Mouse (Mus musculus) frontal cortex, postnatal 10 days (tissue): Measurements from ENCODE around the gene Gm45062.

Experiments
- DNase-seq, 2 experiments: peaks; one replicate each; pipeline ENCODE4 v3.0.0; 2022; ENCODE audit warnings: low spot score in 2 of 2, mixed read lengths in 1 of 2

The Gm45062 gene

DNA sequence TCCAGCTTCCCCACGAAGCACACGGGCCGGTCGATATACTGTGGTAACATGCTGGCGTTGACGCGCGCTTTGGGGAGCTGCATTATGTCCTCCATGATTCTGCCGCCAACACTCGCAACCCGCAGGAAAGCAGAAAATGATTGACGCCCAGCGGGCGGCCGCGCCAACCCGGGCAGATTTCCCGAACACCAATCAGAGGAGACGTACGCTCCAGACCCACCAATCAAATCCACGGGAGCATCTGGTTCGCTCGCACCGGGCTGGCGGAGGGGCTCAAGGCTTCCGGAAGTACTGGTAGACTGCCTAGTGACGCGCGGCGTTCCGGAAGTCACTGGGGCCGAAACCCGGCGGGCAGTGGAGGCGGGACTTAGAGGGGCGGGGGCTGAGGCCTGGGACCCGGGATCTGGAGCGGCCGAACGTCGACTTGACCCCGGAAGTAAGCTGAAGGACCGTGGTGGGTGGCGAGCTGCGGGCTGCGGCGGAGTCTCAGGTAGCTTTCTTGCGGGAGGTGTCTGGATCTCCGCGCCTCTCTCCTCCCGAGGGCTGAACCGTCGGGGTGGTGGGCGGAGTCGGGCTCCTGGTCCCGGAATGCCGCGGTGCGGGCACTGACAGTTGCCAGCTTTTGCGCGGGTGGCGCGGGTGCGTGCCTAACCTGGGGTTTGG, at the start of gene Gm45062, which contains the start of the genes Rpa3 and Umad1:
Gene Gm45062, plus strand, starts transcription at position 447 of the 663 bp plus-strand sequence.
Gene Rpa3, minus strand, starts transcription at position 170 of the 663 bp plus-strand sequence.
Gene Umad1, plus strand, starts transcription at position 285 of the 663 bp plus-strand sequence.
- peak; percentile 97 for DNase-seq

DNA sequence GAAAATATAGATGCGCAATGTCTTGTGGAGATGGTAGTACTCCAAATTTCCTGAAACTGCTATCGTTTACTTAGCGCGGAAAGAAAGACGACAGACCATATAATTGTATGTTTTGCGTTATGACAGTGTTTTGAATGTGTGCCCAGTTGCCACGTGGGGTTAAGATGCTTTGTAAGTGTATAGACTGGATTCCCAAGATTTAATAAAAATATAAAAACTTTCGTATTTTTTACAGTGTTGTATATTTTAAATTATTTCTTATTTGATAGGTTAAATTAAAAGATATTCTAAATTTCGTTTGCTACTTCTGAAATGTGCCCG, 49.4 kb upstream of the Gm45062 start:
- DNase-seq, result no peak

DNA sequence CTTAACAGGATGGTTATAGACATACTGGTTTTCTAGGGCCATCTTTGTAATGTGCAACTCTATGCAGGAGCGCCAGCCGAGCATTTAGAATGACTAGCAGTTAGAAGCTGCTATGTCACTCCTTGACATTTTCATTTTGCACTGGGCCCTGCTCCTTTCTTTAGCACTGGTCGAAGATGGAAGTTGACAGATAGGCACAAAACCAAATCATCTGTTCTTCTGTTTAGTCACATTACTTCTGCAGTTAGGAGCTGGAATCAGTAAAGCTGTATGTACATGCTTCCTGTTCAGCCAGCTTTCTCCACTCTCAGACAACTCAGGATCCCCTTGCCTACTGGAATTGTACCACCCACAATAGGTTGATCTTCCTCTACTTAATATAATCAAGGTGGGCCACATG, 48.6 kb upstream of the Gm45062 start:
- DNase-seq, result no peak

DNA sequence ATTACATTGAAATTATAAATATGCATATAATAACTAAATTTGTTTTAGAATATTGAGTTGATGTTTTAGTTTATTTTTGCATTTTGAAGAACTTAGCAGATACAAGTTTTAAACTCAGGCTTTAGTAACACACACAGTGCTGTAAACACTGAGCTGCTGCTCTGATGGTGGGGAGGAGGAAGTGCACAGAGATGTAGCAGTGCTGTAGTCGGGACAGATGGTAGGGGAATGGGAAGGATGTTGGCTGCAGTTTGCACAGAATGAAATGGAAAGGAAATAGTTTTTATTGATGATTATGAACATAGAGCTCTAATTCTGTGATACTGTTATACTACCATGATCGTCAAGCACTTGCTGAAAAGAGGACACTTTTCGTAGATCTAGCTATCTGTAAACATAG, 32.2 kb upstream of the Gm45062 start:
- DNase-seq, result no peak

DNA sequence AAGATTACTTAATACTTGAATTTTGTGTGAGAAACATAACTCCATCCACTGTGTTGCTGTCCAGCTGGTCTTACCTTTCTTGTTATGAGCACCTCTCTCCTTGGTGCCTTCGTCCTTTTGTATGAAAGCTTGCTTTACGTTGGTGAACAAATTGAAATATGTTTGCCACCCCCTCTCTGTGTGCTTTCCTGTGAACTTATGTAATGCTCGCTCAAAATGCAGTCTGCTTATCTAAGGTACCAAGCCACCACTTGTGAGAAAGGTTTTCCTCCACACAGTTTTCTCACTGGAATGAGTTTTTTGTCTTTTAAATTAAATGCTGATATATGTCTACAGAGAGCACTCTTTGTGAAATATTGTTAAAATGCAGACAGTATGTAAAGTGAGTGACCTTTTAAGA, 30.7 kb upstream of the Gm45062 start:
- DNase-seq, result no peak

DNA sequence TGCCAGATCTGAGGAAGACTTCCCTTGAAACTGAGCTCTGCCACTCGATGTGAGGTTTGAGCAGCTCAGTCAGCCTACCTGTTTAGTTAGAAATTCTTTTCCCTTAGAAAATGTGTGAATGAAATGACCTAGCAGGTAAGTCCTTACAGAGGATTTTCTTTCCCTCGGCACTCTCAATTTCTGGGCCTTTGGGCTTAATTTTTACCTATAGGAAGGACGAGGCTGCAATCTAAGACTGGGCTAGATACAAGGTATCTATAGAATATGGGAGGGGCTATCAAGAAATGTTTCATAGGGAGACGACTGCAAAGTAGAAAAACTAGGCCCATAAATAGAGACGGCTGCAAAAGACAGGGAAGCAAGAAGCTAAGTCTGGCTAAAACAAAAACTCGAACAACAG, 934 bp upstream of the Gm45062 start:
- DNase-seq, result no peak

DNA sequence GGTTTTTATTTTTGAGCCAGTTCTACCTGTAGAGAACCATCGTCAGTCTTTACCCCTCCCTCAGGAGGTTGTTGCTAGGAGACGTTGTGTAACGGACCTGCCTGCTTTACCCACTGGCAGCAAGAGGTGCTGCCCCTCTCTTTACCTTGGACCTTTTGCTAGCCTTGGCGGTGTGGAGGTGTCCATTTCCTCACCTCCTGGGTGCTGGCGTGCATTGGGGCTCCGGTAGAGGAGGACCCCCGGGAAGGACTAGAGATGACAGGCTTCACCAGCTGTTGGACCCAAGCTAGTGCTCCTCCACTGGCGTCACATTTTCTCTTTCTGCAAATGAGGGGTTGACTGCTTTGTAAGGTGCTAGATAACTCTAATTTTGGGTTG, 406 bp downstream of the Gm45062 start:
- DNase-seq, result no peak

DNA sequence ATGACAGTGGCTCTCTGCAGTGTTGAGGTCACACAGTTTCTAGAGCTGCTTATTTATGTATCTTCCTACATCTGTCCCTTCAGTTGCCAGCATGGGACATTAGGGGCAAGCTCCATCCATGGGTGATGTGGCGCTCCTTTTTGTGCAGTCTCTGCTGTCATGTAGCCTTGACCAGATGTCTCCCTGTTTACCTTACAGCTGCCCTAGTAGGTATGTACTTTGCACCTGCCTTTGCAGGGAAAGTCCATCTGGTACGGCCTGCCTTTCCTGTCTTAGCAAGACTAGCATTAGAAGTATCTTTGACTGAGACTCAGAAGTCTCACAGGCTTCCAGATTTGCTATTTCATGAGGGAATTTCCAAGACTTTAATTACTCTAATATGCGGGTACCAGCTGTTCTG, 11.8 kb downstream of the Gm45062 start:
- no peak for DNase-seq

DNA sequence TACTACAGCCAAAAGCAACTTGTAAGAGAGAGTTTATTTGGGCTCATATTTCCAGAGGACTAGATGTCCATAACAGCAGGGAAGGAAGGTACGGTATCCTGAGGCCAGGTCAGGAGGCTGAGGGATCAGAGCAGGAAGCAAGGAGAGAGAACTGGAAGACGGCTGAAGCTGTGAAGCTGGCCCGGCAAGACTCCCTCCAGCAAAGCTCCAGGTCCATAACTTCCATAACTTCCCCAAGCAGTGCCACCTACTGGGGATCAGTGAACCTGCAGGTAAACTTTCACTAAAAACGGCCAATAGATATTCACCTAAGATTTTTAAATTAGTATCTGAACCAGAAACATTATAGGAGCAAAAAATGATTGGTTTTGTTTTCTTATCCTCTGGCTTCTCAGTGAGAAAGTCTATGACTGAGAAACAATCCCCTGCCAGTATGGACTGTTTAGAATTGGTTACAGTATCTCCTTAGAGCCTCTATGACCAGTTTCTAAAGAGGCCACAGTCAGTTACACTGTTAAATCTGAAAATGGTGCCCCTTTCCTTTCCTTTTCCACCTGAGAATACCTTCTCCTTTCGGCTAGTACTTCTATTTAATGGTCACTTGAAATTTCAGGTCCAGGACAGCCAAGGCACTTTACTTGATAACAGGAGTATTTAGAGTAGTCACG, 15.3 kb downstream of the Gm45062 start:
- DNase-seq, result no peak

DNA sequence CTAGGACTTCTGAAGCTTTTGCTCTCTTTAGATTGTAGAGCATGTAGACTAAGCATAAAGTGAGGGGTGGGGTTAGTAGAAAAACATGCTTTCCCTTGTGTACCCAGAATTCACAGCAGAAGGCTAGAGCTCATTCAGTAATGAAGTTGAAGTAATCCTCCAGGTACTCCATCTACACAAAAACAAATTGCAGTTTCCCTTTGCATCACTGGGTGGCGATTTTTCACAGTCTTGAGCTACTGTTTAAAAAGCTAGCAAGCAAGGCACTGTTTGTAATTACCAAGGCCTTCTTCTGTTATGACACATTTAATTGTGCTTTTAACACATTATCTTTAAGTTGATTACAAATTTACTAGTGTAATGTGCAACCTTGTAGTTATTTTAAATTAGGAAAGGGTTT, 15.8 kb downstream of the Gm45062 start:
- peak; percentile 36 to 65 for DNase-seq

DNA sequence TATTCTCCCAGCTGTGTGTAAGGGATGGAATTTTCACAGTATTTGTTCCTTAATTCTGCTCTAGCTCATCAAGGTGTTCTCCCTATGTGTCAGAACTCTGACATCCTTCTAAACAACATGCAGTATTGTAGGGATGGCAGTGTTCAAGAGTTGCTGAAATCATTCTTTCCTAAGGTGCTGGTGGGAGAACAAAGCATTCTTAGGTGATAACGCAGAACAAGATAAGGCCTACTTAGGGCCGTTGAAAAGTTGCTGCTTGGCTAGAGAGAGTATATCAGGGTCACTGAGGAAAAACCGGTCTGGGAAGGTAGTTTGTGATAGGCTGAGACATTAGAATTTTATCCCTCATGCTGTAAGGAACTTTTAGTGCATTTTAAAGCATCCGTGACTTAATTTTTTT, 17.2 kb downstream of the Gm45062 start:
- DNase-seq, result no peak

DNA sequence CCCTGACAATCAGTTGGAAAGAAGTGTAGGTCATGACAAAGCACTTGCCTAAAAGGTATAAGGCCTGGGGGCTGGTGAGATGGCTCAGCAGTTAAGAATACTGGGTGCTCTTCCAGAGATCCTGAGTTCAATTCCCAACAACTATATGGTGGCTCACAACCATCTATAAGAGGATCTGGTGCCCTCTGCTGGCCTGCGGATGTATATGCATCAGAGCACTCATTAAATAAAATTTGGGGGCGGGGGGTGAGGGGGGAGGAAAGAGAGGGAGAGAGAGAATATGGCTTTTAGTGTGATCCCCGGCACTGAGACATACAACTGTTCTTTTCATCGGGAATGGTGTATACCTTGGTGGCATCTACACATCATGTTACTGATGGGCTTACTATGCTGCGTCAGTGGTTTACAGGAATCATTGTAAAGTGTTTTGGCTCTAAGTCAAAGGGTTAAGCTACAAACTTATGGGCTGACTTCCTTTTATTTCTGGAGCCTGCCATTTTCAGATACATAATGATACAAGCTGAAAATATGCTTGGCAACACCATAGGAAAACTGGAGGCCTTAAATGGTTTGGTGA, 19.3 kb downstream of the Gm45062 start:
- no peak for DNase-seq

DNA sequence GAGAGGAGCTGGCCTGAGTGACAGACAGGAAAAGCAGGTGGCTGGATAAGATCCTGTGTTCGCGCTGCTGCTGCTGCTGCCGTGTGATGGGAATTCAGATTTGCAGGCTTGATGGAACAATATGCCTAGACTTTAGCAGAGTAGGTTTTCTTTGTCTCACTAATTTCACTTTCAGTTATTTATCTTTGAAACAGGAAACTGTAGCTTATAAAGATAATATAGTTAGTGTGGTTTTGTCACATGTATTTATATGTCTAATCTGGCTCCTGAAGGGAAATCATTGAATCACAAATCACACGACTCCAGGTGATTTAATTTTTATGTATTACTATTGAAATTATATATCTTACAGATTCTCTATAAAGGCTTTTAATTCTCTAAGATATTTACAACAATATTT, 24.0 kb downstream of the Gm45062 start:
- DNase-seq, result no peak

DNA sequence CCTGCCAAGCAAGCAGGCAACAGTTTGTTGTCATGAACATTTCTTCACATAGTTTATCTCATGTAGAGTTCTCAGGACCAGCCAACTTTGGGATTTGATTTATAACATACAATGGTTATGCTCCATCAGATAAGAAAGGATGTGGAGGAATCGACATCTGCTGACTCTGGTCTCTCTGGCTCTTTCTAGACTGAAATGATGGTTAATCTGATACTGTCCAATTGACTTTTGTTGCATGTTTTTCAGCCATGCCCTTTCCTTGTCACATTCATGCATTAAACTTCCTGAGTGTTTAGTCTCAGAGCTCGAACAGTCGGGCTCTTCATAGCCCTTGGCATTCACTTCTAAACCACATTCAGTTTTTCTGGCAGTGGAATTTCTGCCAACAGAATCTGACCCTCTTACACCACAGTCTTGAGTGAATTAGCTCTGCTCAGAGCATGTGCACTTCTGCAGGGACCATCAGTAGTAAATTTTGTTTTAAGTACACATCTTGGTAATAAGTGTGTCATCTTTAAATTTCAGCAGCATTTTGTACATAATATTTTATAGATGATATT, 26.2 kb downstream of the Gm45062 start:
- no peak for DNase-seq

DNA sequence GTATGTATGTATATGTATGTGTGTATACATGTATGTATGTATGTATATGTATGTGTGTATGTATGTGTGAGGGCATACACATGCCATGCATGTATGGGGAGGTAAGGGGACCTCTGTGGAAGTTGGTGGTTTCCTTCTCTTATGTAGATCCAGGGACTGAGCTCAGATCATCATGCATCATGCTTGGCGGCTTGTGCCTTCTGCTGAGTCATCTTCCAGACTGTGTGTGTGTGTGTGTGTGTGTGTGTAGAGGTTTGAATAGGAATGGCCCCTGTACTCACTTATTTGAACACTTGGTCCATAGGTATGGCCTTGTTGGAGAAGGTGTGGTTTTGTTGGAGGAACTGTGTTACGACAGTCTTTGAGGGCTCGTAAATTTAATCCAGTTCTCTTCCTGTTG, 26.9 kb downstream of the Gm45062 start:
- DNase-seq, result no peak

DNA sequence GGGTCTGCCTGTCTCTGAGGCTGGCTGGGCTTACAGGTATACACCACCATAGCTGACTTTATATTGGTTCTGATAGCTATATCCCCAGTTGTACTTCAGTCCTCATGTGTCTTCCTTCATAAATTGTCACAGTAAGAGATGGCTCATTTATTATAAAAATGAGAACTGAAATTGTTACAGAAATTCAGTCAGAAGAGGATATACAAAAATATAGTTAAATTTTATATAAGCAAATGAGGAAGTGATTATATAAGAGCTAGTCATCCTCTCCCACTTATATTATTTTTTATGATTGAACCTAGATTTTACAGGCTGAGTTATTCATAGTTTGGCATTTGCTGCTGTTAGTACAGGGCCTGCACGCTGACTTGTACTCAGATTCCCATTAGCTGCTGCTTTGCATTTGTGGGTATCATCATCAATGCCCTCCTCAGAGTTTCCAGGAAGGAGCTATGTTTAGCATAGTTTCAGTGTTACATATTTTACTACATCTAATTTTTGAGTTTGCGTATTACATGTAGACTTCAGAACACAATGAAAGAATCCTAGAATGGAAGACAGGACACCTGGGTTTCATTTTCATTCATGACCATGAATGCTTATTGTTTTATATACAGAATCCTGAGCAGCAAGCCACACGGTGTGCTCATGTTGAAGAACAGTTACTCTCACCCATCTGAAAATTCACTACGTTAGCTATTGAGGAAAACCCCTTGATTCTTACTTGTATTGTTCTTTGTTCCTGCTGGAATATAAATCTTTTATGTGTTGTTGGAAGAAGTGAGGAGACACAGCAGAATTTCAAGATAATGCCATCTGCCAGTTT, 29.7 kb downstream of the Gm45062 start:
- no peak for DNase-seq

DNA sequence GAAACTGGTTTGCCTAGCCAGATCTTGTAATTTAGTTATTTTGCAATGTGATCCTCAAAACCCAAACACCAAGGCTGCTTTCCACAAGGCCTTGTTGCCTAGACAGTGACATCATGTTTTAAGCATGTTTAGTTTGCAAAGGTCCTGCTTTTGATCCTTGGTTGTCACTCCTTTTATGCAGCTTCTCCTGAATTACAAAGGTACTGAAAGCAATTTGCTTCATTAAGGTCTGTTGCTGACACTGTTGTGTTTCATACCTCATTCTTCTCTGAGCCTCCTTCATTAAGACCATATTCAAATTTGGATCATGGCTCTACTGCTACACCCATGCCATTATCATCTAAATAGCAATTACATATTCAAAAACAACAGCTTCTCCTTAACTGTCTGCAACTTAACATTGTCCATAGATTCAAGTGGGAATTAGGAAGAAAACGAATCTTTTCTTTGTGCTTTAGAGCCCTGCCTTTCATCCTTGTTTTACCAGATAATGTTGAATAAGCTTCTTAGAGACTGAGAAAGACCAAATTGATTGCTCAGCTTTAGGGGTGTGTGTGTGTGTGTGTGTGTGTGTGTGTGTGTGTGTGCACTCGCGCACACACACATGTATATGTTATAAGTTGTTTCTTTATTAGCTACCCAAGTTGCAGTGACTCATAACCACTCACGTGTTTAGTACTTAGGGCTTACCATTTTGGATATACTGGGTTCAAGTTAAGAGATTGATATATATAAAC, 35.0 kb downstream of the Gm45062 start:
- no peak for DNase-seq

DNA sequence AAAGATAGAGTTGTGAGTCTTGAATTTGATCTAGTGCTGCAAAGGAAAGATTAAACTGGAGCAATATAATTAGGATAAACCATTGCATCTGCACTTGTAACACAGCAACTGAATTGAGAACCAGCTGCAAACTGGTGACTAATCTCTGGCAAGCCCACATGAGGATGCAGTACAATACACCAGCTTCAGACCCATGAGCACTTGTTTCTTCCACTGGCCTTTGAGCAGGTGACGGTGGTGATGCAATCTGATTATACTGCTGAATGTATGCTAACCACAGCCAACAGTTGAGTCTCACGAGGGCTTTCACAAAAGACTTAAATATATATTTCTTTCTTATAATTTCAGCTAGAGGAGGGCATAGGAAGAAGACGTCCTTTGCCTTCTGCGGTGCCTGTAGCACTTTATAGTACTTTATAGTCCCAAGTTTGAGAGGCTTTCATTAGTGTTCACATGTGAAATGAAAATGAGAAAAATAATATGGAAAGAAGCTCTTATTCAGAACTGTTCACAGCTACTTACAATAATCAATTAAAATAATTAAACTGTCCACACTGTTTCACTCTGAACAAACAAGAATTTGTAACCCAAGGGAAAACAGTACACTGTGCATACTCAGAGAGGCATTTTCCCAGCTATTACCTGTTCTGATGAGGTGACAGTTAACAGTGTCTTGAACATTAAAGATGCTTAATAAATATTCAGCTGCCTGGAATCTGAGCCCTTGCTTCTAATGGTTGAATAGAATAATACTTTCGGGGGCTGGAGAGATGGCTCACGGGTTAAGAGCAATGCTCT, 40.0 kb downstream of the Gm45062 start:
- no peak for DNase-seq

DNA sequence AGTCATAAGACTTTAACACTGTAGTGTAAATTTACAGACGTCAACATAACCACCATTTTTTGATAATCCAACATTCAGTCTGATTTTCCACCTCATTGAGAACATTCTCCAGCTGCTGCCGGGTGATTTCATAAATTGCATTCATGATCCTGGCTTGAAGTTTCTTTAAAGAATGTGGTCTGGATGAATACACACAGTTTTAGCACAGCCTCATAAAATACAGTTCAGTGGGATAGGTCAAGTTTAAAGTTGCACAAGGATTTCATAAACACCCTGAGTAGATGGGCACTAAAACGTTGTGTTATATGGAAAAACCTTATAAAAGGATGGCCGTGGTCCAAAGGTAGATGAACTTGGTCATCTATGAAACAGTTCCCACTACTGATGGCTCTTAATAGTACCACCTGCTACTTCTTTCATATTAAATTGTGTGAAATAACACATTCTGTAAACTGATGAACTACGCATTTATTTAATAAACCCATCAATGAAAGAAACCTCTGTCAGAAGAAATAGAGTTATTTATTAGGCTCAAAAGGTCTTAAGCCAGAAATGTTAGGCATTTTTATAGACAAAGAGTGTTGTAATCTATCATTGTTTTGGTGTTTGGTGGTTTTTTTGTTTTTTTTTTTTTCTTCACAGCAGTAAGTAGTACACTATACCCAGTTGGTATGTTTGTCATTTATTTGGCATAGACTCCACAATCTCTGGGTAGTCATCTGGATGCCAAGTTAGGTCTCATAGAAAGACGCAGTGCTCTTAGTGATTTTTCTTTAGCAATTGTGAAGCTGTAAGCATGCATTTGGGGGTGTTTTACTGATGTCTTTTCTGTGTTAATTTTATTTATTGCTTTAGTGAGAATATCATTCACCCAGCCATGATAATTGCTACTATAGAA, 48.9 kb downstream of the Gm45062 start:
- no peak for DNase-seq

DNA sequence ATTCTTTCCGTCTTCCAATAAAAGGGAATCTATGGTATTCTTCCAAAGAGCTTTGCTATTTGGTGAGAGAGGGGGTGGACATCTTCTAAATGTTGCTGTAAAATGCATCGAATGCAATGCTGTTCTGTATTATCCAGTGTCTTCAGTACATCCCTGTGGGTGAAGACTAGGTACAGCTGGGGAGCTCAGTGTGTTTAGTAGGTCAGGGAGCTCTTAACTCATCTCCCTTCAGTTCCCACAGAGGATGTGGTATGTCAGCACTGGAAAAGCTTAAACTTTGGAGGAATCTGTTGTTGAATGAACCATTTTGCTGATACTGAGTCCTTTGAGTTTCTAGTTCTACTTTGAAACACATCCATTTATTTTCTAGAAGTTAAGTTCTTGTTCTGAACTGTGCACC, 53.3 kb downstream of the Gm45062 start:
- DNase-seq, result no peak
